Mouse (Mus musculus) yolk sac, embryonic 10.5 days (tissue): ENCODE measurements around the gene Ift81.
"Not testable (repeated sequence)": the region's sequence is repeated elsewhere in the genome, so short reads cannot be mapped to it uniquely, and the experiment has no call there.

ENCODE experiments used
- DNase-seq: peaks from one replicate; pipeline ENCODE4 v3.0.0-alpha.2; 2017; ENCODE audit warnings: low spot score

The Ift81 gene

GRCm38 (mm10) chr5:122613908-122614732, at the start of gene Ift81:
Ift81 (minus strand) TSS chr5:122614518.
- peak; percentile 89 for DNase-seq

- DNase-seq: peak; percentile 51
Measured at GRCm38 (mm10) chr5:122662501-122662900, 48.2 kb upstream of the Ift81 start.

GRCm38 (mm10) chr5:122656808-122657207, 42.5 kb upstream of the Ift81 start:
- DNase-seq: no peak

- DNase-seq: no peak
Measured at GRCm38 (mm10) chr5:122654268-122654573, 39.9 kb upstream of the Ift81 start.

- no peak for DNase-seq
Measured at GRCm38 (mm10) chr5:122653446-122654267, 39.3 kb upstream of the Ift81 start.

DNA sequence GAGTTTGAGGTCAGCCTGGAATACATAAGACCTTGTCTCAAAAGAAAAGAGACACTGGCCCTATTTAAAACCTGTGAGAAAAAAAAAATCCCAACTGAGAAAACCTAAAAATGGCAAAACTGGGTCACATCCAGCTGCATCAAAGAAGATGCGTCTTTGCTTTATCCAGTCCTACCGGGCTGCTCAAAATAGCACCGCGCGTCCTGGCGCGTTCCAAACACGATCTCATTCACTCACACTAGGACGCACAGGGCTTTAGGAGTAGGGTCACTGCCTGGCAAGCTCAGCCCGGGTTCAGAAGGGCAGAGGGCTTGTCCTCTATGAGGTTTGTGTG, 38.8 kb upstream of the Ift81 start:
- no peak for DNase-seq

DNA sequence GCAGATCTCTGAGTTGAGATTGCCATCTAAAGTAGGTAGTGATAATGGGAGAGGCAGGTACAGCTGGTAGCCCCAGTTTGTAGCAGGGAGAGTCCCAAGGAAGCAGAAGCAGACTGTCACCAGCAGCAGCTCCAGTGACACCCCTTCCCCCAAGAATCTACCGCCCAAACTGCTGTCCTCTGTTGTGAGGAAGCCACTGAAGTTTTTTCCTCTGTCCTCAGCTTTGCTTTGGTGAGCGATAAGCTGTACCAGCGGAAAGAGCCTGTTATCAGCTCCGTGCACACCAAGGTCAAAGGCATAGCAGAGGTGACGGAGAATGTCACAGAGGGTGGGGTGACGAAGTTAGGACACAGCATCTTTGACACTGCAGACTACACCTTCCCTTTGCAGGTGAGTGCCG, 38.2 kb upstream of the Ift81 start:
- no peak for DNase-seq

GRCm38 (mm10) chr5:122650100-122650499, 35.8 kb upstream of the Ift81 start:
- no peak for DNase-seq

- DNase-seq: no peak
Measured at GRCm38 (mm10) chr5:122649264-122649663, 34.9 kb upstream of the Ift81 start.

DNA sequence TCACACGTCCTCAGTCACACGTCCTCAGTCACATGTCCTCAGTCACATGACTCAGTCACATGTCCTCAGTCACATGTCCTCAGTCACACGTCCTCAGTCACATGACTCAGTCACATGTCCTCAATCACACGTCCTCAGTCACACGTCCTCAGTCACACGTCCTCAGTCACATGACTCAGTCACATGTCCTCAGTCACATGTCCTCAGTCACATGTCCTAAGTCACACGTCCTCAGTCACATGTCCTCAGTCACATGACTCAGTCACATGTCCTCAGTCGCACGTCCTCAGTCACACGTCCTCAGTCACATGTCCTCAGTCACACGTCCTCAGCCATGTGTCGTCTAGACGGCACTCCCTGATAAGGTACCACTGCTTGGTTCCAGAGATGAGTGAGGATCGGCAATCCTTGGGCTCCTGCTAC, 33.6 kb upstream of the Ift81 start:
- DNase-seq: not testable (repeated sequence)

- no peak for DNase-seq
Measured at GRCm38 (mm10) chr5:122647256-122647924, 33.1 kb upstream of the Ift81 start.

- DNase-seq: no peak
Measured at GRCm38 (mm10) chr5:122646050-122646449, 31.7 kb upstream of the Ift81 start.

DNA sequence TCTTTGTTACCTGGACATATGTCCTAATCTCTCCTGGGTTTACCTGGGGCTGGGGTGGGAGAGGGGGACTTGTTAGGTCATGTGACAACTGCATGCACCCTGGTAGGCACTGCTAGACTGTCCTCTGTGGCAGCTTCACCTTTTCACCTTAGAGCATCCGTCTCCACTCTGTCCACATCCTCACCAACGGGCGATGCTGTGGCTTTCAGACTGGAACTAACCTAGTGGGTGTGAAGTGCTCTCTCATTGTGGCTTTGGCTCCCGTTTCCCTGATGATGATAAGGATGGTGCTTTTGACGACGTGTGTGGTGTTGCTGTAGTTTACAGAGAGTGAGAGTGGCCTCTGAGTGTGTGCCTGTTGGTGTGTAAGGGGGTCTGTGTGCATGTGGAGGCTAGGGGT, 31.0 kb upstream of the Ift81 start:
- DNase-seq: no peak

DNA sequence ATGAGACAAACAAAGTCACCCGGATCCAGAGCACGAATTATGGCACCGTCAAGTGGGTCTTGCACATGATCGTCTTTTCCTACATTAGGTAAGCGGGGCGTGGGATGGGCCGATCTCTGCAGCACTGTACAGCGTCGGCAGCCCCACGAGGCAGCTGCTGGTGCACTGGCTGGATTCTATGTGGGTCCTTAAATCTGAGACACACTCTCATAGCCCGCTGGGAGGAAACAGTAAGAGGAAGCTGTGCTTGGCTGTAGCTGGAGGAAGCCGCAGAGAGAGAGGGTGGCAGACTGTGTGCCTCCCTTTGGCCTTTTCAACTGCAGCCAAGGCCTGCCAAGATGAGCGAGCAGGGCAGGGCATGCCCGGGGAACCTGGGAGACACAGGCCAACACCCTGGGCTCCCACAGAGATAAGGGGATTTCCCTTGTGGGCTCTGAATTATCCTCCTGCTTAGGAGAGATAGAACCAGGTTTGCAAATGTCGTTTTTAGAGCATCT, 29.8 kb upstream of the Ift81 start:
- DNase-seq: no peak

DNA sequence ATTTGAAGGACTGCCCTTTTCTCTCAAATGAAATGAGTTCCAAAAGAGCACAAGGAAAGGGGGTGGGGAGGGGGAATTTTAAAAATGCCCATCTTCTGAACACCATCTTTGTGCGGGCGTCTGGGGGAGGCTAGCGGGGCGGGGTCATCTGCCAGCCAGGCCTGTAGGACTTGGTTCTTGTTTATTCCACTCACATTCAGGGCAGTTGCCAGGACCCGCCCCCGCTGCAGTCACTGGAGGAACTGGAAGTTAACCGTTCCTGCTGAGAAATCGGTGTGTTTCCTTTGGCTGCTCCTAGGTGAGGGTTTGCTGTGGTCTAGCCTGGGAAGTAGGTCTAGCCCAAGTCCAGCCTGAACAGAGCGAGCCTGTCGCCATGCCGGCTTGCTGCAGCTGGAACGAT, 29.4 kb upstream of the Ift81 start, which contains the start of gene P2rx7:
Gene P2rx7, plus strand, starts transcription at position 211 of the 400 bp plus-strand sequence.
- no peak for DNase-seq

DNA sequence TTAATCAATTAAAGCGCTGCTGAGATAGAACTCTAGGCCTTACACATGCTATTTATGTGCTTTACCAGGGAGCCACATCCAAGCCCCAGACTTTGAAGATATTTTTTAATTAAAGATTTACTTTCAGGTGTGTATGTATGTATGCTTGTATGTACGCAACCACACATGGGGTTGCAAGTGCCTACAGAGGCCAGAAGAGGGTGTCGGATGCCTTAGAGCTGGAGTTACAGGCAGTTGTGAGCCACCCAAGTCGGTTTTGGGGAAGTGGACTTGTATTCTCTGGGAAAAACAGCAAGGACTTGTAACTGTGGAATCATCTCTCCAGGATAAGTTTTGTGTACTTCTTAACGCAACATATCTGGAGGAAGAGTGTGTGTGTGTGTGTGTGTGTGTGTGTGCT, 25.7 kb upstream of the Ift81 start:
- no peak for DNase-seq

DNA sequence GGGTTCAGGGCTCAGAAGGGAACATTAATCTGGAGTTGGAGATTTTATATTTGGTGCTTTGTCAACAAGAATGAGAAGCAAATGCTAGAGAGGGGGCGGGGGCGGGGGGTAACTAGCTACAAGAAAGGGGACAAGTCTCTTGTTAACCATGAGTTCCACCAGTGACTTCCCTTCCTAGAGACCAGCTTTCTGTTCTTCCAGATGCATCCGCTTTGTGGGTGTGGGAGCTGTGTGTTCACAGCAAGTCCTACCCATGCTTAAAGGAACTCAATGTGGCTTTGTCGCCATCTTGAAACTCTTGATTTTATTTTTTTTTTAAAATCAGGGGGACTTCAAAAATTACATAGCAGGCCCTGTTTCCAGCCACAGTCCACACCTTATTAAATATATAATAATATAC, 25.2 kb upstream of the Ift81 start:
- no peak for DNase-seq

DNA sequence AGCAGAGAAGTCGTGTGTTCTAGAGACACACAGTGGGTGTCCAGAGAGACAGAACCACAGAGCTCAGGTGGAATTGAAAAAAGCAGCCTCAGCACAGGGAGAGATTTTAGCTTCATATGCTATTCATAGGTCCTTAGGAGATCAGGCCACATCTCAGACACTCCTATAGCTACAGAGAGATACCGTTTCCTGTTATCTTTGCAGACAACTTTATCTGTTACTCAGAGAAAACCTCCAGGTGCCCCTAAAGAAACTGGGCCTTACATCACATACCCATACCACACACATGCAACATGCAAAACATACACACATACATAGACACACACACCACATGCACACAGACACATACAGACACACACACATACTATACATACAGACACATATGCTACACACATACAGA, 24.0 kb upstream of the Ift81 start:
- DNase-seq: no peak

DNA sequence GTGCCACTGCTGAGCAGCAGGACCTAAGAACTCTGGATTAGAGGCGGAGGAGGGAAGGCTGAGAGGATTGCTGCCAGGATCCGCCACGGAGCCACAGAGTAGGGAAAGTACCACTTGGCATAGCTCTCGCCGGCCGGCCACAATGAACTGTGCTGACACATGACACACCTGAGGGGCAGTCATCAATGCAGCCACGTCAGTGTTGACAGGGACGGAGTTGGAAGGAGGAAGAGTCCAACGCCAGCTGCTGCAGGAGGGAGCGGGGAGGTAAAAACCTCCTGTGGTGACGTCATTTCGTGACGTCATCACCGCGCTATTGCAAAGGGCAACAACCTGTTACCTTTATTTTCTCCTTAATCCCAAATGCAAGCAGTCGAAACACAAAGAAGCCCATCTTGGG, 22.6 kb upstream of the Ift81 start:
- no peak for DNase-seq

DNA sequence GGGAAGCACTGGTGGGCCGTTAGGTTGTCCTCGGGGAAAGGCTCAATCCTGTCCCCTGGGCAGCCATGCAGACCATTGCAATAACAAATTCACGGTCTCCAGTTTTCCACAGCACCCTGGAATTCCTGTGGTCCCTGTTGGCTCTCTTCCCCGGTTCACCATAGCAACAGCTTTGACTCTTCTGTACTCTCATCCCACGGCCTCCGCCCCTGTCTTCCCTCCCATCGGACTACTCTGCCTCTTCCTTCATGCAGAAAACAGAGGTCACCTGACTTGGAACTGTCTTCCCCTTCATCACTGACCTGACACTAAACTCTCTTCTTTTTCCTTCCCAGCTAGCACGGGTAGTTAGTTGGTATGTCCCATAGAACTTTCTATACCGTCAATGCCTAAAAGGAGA, 22.0 kb upstream of the Ift81 start:
- no peak for DNase-seq

- no peak for DNase-seq
Measured at GRCm38 (mm10) chr5:122635228-122635627, 20.9 kb upstream of the Ift81 start.

DNA sequence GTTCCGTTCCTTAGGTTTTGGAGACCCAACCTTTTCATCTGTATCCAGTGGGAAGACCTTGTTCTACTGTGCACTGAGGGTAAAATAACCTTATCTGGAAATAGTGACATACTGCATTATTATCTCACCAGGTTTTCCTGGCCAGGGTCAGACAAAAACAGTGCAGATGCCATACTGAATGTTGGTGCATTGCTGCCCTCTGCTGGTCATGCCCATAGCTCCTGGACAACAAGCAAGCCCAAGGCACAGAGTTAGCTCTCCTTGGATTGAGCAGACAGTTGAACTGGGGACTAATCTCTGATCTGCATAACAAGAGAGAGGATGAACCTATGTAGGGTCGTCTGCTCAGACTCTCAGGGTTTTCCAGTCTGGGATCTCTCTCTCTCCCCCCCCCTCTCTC, 12.9 kb upstream of the Ift81 start:
- DNase-seq: peak; percentile 74
